Mouse (Mus musculus) myocyte (in vitro differentiated cells): ENCODE data around the gene Rbfox1. TPM values are rescaled to one million over a fixed set of nuclear protein-coding genes. Genes with fewer than 3 reads are reported as not detected.

Experiments used
- H3K27me3 ChIP-seq: one replicate; pipeline ENCODE4 v1.6.1; 2011; ENCODE audit not compliant: control insufficient read depth, insufficient read depth, insufficient read length
- H3K36me3 ChIP-seq: one replicate; pipeline ENCODE4 v1.6.1; 2011; ENCODE audit not compliant: control insufficient read depth, insufficient read depth
- H3K4me2 ChIP-seq: one replicate; pipeline ENCODE4 v1.6.1; 2011; ENCODE audit warnings: low read depth, control low read depth
- H3K4me3 ChIP-seq: one replicate; pipeline ENCODE4 v1.5.1; 2011; ENCODE audit warnings: mild to moderate bottlenecking, control low read depth, moderate library complexity
- H3K79me2 ChIP-seq: one replicate; pipeline ENCODE4 v1.6.1; 2011; ENCODE audit not compliant: control insufficient read depth, insufficient read depth
- H3ac ChIP-seq: one replicate; pipeline ENCODE4 v1.6.1; 2011; ENCODE audit not compliant: control insufficient read depth, insufficient read length
- CEBPB ChIP-seq: IDR thresholded peaks from 2 replicates; pipeline ENCODE4 v1.6.1; 2011; ENCODE audit warnings: mild to moderate bottlenecking, moderate library complexity; ENCODE audit not compliant: poor library complexity, insufficient read depth, severe bottlenecking
- E2F4 ChIP-seq: IDR thresholded peaks from one replicate; pipeline ENCODE4 v1.6.1; 2011; ENCODE audit warnings: mild to moderate bottlenecking, control low read depth, moderate library complexity; ENCODE audit not compliant: insufficient read depth
- MAX ChIP-seq: IDR thresholded peaks from one replicate; pipeline ENCODE4 v1.6.1; 2011; ENCODE audit warnings: low read depth, mild to moderate bottlenecking, control low read depth
- MYOD1 ChIP-seq, 3 experiments: IDR thresholded peaks; one replicate each; pipeline ENCODE4 v1.6.1; 2011; ENCODE audit warnings: control low read depth in 2 of 3, low read depth in 2 of 3, mild to moderate bottlenecking in 2 of 3, moderate library complexity in 1 of 3; ENCODE audit not compliant: insufficient read length in 2 of 3, control insufficient read depth in 1 of 3
- MYOG ChIP-seq, 3 experiments: IDR thresholded peaks; one replicate each; pipeline ENCODE4 v1.6.1; 2011; ENCODE audit warnings: control low read depth in 2 of 3, low read depth in 2 of 3, mild to moderate bottlenecking in 2 of 3; ENCODE audit not compliant: insufficient read length in 2 of 3, control insufficient read depth in 1 of 3, insufficient read depth in 1 of 3
- POLR2A ChIP-seq: IDR thresholded peaks from one replicate; pipeline ENCODE4 v1.6.1; 2011; ENCODE audit warnings: low read depth, mild to moderate bottlenecking, control low read depth, moderate library complexity; ENCODE audit not compliant: insufficient read length
- POLR2AphosphoS2 ChIP-seq: IDR thresholded peaks from one replicate; pipeline ENCODE4 v1.6.1; 2011; ENCODE audit warnings: low read depth, control low read depth; ENCODE audit not compliant: insufficient read length
- REST ChIP-seq: IDR thresholded peaks from one replicate; pipeline ENCODE4 v1.6.1; 2011; ENCODE audit warnings: mild to moderate bottlenecking, control low read depth, moderate library complexity; ENCODE audit not compliant: insufficient read depth, insufficient read length
- SRF ChIP-seq: IDR thresholded peaks from one replicate; pipeline ENCODE4 v1.6.1; 2011; ENCODE audit warnings: low read depth; ENCODE audit not compliant: control insufficient read depth, insufficient read length
- TCF12 ChIP-seq: IDR thresholded peaks from one replicate; pipeline ENCODE4 v1.6.1; 2011; ENCODE audit warnings: mild to moderate bottlenecking, control low read depth; ENCODE audit not compliant: poor library complexity, insufficient read depth, severe bottlenecking
- TCF3 ChIP-seq: IDR thresholded peaks from one replicate; pipeline ENCODE4 v1.6.1; 2011; ENCODE audit warnings: low read depth, control low read depth; ENCODE audit not compliant: insufficient read length
- USF1 ChIP-seq: IDR thresholded peaks from one replicate; pipeline ENCODE4 v1.6.1; 2011; ENCODE audit warnings: low read depth, mild to moderate bottlenecking, control low read depth, moderate library complexity
- polyA plus RNA-seq: library from polyadenylated mRNA; unstranded; fragments of >200 nt; fragmentation: generic; extraction: Trizol; gene quantifications from one replicate; pipeline ENCODE4 v1.2.1, GENCODE M21; 2012; ENCODE audit warnings: missing spikeins

The Rbfox1 gene
- polyA plus RNA-seq, 1 experiment = 8.3 TPM

- no peak overlapping the region for H3ac ChIP-seq
- TF ChIP-seq USF1 (no peak), POLR2AphosphoS2 (no peak), MYOD1 (IDR thresholded peaks at IDR 0.05; ENCODE audit: control insufficient read depth in 1 of 3, insufficient read length in 2 of 3, low read depth in 2 of 3) (no peak), TCF12 (no peak), REST (no peak)
Observed at GRCm38 (mm10) chr16:6084701-6085365, 199.7 kb downstream of the Rbfox1 start.

GRCm38 (mm10) chr16:6086200-6086599, 201.0 kb downstream of the Rbfox1 start:
- Histone ChIP-seq H3K79me2 (no peaks in the 10 kb centered on the region), H3K36me3 (no peaks in the 10 kb centered on the region), H3K27me3 (no peaks in the 10 kb centered on the region), H3K4me2 (no peak overlapping the region), H3ac (no peak overlapping the region), H3K4me3 (no peak overlapping the region)
- TF ChIP-seq REST = no peak
- no peak for TF ChIP-seq MYOD1 (IDR thresholded peaks at IDR 0.05; ENCODE audit: control insufficient read depth in 1 of 3, insufficient read length in 2 of 3, low read depth in 2 of 3)
- no peak for TF ChIP-seq POLR2AphosphoS2
- TF ChIP-seq TCF12 = no peak
- no peak for TF ChIP-seq SRF
- no peak for TF ChIP-seq TCF3
- TF ChIP-seq USF1 = no peak

More at GRCm38 (mm10) chr16:6084701-6085365, 199.7 kb downstream of the Rbfox1 start:
- no peaks in the 10 kb centered on the region for H3K79me2 ChIP-seq
- H3K27me3 ChIP-seq = no peaks in the 10 kb centered on the region
- no peak overlapping the region for H3K4me2 ChIP-seq
- H3K36me3 ChIP-seq = no peaks in the 10 kb centered on the region
- H3K4me3 ChIP-seq = no peak overlapping the region

- H3K36me3 ChIP-seq = no peaks in the 10 kb centered on the region
- no peaks in the 10 kb centered on the region for H3K79me2 ChIP-seq
- no peak overlapping the region for H3K4me3 ChIP-seq
- no peak overlapping the region for H3K4me2 ChIP-seq
- TF ChIP-seq MYOG (IDR thresholded peaks at IDR 0.05; ENCODE audit: control insufficient read depth in 1 of 3, insufficient read depth in 1 of 3, insufficient read length in 2 of 3, low read depth in 2 of 3) (no peak), REST (no peak), CEBPB (no peak), E2F4 (no peak), USF1 (no peak), TCF12 (no peak), MAX (no peak), POLR2A (no peak), POLR2AphosphoS2 (no peak), TCF3 (no peak), MYOD1 (IDR thresholded peaks at IDR 0.05; ENCODE audit: control insufficient read depth in 1 of 3, insufficient read length in 2 of 3, low read depth in 2 of 3) (no peak), SRF (no peak)
- H3K27me3 ChIP-seq = no peaks in the 10 kb centered on the region
- H3ac ChIP-seq = no peak overlapping the region
Observed at GRCm38 (mm10) chr16:6091326-6092123, 206.4 kb downstream of the Rbfox1 start.

DNA sequence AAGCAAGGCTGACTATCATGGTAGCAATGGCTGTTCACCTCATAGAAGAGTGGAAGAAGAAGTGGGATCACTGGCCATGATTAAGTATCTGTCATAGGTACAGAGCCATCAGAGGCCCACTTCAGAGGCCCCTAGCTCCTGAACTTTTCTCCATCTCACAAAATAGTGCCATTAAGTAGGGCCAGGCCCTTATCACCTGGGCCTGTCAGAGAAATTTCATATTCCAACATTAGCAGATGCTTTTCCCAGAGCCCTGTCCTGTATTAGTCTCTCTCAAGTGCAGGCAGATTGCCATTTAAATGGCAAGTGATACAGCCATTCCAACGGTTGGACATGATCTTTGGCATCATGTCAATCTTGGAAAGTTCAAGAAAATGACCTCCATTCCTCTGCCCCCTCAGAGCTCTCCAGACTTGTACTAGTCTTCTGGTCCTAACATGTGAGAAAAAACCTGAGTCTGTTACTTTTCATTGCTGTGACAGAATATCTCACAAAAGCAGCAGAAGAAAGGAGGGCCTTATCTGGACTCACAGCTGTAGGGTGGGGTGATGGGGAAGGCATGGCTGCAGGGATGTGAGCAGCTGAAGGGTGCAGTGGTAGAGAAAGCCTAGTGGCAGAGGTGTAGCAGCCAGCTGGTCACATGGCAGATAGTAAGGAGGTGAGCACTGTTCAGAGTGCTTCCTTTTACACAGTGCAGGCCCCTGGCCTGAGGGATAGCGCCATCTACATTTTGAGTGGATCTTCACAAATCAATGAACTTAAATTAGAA, 210.6 kb downstream of the Rbfox1 start:
- no peak for TF ChIP-seq POLR2AphosphoS2
- TF ChIP-seq TCF3 = no peak
- TF ChIP-seq MYOG (IDR thresholded peaks at IDR 0.05; ENCODE audit: control insufficient read depth in 1 of 3, insufficient read depth in 1 of 3, insufficient read length in 2 of 3, low read depth in 2 of 3) = no peak
- TF ChIP-seq REST = no peak
- no peak for TF ChIP-seq POLR2A
- TF ChIP-seq MAX = no peak
- no peak for TF ChIP-seq MYOD1 (IDR thresholded peaks at IDR 0.05; ENCODE audit: control insufficient read depth in 1 of 3, insufficient read length in 2 of 3, low read depth in 2 of 3)
- TF ChIP-seq E2F4 = no peak
- no peak for TF ChIP-seq USF1
- no peak for TF ChIP-seq CEBPB
- TF ChIP-seq SRF = no peak
- TF ChIP-seq TCF12 = no peak
- Histone ChIP-seq H3K79me2 (no peaks in the 10 kb centered on the region), H3K36me3 (no peaks in the 10 kb centered on the region)

More for the DNA sequence above, 210.6 kb downstream of the Rbfox1 start:
- H3K4me2 ChIP-seq = no peak overlapping the region
- no peak overlapping the region for H3ac ChIP-seq
- no peaks in the 10 kb centered on the region for H3K27me3 ChIP-seq
- H3K4me3 ChIP-seq = no peak overlapping the region
